Mouse (Mus musculus): ENCODE measurements around the gene Prdx5.
A peak's percentile ranks its signal among the peaks of the same experiment; 100 is the strongest.

- no peak; the same call in 1 of the 2 replicates for TF ChIP-seq POLR2A (IDR thresholded peaks at IDR 0.05; ENCODE audit: low read depth, low read length)
- peak; percentile 61; the same call in 1 of the 2 replicates for TF ChIP-seq CTCF (IDR thresholded peaks at IDR 0.05; ENCODE audit: extremely low read depth, insufficient read length, insufficient replicate concordance, low read depth, low read length)
Observed at GRCm38 (mm10) chr19:6871574-6872271, 38.2 kb downstream of the Prdx5 start.

All from small intestine, adult 2 months (tissue).